Mouse (Mus musculus): ENCODE results near the gene Nup98.

- TF ChIP-seq POLR2A (IDR thresholded peaks at IDR 0.05; ENCODE audit: borderline replicate concordance, extremely low read depth, insufficient read depth, insufficient read length, poor library complexity, severe bottlenecking) (no peak), CTCF (IDR thresholded peaks at IDR 0.05; ENCODE audit: borderline replicate concordance, extremely low read depth, insufficient read depth, insufficient read length) (no peak)
Observed at GRCm38 (mm10) chr7:102116579-102117331, 93.2 kb downstream of the Nup98 start, which contains the start of gene Chrna10.

All from brain, embryonic 14.5 days (tissue).